Mouse (Mus musculus) intestine, embryonic 14.5 days (tissue): ENCODE data around the gene Dolk. TPM values are rescaled to one million over a fixed set of nuclear protein-coding genes. Genes with fewer than 3 reads are reported as not detected.

Source experiments
- ATAC-seq: fragments of 200-750 bp; cut with Nextera tagmentation; replicated peaks from 2 replicates; pipeline ENCODE4 v1.8.0; 2017; ENCODE audit warnings: low read depth, moderate number of reproducible peaks, moderate TSS enrichment, moderate library complexity; ENCODE audit not compliant: low FRiP score, low TSS enrichment
- DNase-seq: peaks from one replicate; pipeline ENCODE4 v3.0.0-alpha.2; 2018; ENCODE audit warnings: low spot score
- H3K27ac ChIP-seq: fragments of 300-500 bp; sonication (generic); 2 replicates; pipeline ENCODE4 v1.5.1; 2014; ENCODE audit warnings: low read depth, mild to moderate bottlenecking, control low read depth
- H3K27me3 ChIP-seq: fragments of 300-500 bp; sonication (generic); replicated peaks from 2 replicates; pipeline ENCODE4 v1.6.1; 2014; ENCODE audit warnings: low read length, control low read depth; ENCODE audit not compliant: control insufficient read depth, insufficient read depth
- H3K36me3 ChIP-seq: fragments of 300-500 bp; sonication (generic); 2 replicates; pipeline ENCODE4 v1.6.1; 2014; ENCODE audit warnings: low read length, control low read depth; ENCODE audit not compliant: control insufficient read depth, insufficient read depth
- H3K4me1 ChIP-seq: fragments of 300-500 bp; sonication (generic); replicated peaks from 2 replicates; pipeline ENCODE4 v1.6.1; 2014; ENCODE audit warnings: low read length, control low read depth, mixed read lengths; ENCODE audit not compliant: control insufficient read depth, insufficient read depth
- H3K4me2 ChIP-seq: fragments of 300-500 bp; sonication (generic); 2 replicates; pipeline ENCODE4 v1.6.1; 2014; ENCODE audit warnings: low read length
- H3K4me3 ChIP-seq: fragments of 300-500 bp; sonication (generic); 2 replicates; pipeline ENCODE4 v1.5.1; 2014; ENCODE audit warnings: low read depth, low read length, control low read depth, mixed read lengths
- H3K9ac ChIP-seq: fragments of 300-500 bp; sonication (generic); 2 replicates; pipeline ENCODE4 v1.6.1; 2014; ENCODE audit warnings: mild to moderate bottlenecking, low read length
- H3K9me3 ChIP-seq: fragments of 300-500 bp; sonication (generic); 2 replicates; pipeline ENCODE4 v1.6.1; 2016; ENCODE audit warnings: low read length, control low read depth; ENCODE audit not compliant: control insufficient read depth
- WGBS: fragments of 180-500 bp; shearing (Covaris S2); extraction: QIAGEN DNeasy Blood & Tissue Kit; methylation state at CpG from one replicate; pipeline ENCODE4 v1.1.7; 2014; 5-methylcytosine and 5-hydroxymethylcytosine counted together
- polyA plus RNA-seq: library from polyadenylated mRNA; unstranded; fragments of >200 nt; fragmentation: Nextera tagmentation; extraction: Ambion mirVana; gene quantifications from 2 replicates; pipeline ENCODE4 v1.2.1, GENCODE M21; 2014

The Dolk gene
- polyA plus RNA-seq, 1 experiment from 2014 or later = 31.9 TPM

DNA sequence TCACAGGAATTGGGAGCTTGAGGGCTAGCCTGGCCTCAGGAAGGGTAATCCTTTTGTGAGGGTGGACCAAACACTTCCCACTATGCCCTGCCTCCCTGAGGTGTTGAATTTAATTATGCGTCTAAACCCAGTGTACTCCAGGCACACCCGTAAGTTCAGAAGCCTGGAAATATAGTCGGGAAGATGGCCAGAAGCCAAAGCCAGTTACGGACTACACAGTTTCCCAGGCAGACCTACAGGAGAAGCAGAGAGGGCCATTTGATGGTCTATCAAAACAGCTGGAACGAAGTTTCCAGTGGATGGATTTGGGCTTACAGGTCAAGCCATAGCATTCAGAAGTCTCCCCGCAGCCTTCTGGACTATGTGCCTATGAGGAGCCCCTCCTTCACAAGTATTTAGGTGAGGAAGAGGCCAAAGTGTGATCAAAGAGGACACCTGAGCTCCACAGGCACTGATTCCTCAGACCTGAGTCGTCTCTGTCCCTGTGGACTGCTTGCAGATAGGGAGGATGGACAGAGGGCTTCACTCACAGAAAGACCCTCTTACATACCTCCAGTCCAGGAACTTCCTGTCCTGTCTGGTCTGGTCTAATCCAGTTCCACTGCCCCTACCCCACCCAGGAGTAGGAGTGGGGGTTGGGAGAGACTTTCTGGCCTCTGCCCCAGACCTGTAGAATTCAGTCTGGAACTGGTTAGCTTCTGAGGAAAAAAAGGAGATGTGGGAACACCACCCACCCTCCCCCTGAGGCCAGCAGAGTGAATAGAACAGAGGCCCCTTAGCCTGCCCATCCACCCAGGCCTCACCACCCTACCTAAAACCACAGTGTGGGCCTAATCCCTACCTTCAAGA, 21.2 kb downstream of the Dolk start:
- no peak overlapping the region for H3K4me2 ChIP-seq
- no peak for DNase-seq
- H3K9ac ChIP-seq = no peak overlapping the region
- 56% methylated on average over 7 of the region's 7 CpGs for WGBS
- H3K36me3 ChIP-seq = peaks cover 46% of the 10 kb centered on the region
- H3K9me3 ChIP-seq = no peaks in the 10 kb centered on the region
- ATAC-seq = no peak
- no peaks in the 10 kb centered on the region for H3K27me3 ChIP-seq
- H3K4me1 ChIP-seq = peaks cover 29% of the 10 kb centered on the region
- H3K4me3 ChIP-seq = no peak overlapping the region
- H3K27ac ChIP-seq = peak overlapping the region; percentile 79

DNA sequence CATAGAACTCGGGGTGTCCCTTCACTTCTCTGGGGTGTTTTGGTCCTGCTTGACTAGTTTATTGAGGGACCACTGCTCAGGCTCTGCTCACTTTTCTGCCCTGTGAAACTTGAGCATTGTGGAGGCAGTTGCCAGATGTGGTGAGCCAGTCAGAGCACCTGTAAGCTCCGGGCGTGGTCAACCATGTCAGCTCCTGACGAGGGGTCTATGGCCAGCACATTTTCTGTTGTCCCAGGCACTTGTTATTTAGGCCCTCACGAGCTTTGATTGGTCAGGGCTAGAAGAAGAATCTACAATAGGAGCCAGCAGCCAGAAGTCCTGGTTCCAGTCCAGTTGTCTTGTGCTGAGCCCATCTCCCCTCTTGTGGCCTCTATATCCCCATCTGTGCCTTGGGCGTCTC, 22.3 kb downstream of the Dolk start:
- no peak overlapping the region for H3K4me2 ChIP-seq
- H3K9me3 ChIP-seq = no peaks in the 10 kb centered on the region
- H3K4me1 ChIP-seq = peaks cover 29% of the 10 kb centered on the region
- WGBS = 84% methylated on average over 6 of the region's 6 CpGs
- ATAC-seq (no peak), DNase-seq (no peak)
- H3K9ac ChIP-seq = no peak overlapping the region
- H3K27ac ChIP-seq = no peak overlapping the region
- H3K27me3 ChIP-seq = no peaks in the 10 kb centered on the region
- H3K36me3 ChIP-seq = peaks cover 57% of the 10 kb centered on the region
- no peak overlapping the region for H3K4me3 ChIP-seq

DNA sequence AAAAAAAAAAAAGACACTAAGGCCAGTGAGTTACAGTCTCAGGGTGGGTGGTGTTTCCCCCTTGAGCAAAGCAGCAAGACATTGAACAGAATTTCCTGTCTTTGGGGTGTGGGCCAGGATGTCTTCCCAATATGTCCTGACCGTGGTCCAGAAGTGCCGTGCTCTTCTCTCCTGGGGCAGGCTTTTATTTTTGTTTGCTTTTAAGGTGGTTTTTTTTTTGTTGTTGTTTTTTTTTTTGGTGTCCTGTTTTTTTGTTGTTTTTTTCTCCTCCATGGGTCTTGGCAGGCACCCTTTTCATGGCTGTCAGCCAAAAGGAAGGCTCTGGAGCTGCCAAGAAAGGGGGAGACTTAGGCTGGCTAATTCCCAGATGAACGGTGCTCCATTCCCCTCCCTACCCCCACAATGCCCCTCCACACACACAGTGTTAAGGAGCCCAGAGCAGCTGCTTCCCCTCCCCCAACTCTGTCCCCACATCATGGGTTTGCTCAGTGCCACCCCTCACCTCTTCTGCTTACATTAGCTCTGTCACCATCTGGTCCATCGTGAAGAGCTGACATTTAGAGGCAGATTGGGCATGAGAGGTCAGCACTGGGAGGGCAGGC, 23.2 kb downstream of the Dolk start:
- H3K4me2 ChIP-seq = no peak overlapping the region
- ATAC-seq (no peak), DNase-seq (no peak)
- no peaks in the 10 kb centered on the region for H3K9me3 ChIP-seq
- H3K27ac ChIP-seq = no peak overlapping the region
- H3K27me3 ChIP-seq = no peaks in the 10 kb centered on the region
- peaks cover 29% of the 10 kb centered on the region for H3K4me1 ChIP-seq
- H3K4me3 ChIP-seq = no peak overlapping the region
- WGBS = 63% methylated on average over 4 of the region's 4 CpGs
- H3K36me3 ChIP-seq = peaks cover 65% of the 10 kb centered on the region
- H3K9ac ChIP-seq = no peak overlapping the region

DNA sequence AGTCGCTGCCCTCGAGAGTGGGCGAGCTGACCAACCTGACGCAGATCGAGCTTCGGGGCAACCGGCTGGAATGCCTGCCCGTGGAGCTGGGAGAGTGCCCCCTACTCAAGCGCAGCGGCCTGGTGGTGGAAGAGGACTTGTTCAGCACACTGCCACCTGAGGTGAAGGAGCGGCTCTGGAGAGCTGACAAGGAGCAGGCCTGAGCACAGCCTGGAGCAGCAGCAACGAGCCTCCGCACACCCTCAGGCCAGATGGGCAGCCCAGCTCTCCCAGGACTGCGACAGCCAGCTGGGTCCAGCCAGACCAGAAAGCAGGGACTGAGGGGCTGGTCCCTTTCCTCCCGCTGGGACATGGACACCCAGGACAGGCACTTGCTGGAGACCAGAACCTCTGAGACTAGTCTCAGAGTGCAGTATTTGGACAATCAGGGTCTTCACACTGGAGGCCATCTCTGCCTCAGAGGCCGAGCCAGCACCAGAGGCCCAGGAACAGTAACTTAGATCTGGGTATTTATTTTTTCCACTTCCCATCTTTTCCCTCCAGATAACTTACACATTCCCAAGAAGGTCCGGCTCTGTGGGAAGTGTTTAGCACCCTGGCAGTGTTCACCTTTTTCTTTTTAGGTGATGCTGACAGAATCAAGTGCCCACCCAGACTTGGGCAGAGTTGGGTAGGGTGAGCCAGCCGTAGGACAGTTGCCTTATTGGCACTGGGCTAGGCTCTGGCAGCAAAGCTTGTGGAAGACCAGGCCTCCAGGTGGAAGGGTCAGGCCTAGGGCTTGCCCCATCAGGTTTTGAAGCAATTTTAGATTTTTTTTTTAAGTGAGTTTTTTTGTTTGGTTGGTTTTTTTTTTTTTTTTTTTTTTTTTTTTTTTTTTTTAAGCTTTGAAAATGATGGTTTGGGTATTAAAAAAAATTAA, 24.0 kb downstream of the Dolk start:
- no peaks in the 10 kb centered on the region for H3K27me3 ChIP-seq
- DNase-seq (no peak), ATAC-seq (no peak)
- no peaks in the 10 kb centered on the region for H3K9me3 ChIP-seq
- peaks cover 27% of the 10 kb centered on the region for H3K4me1 ChIP-seq
- no peak overlapping the region for H3K27ac ChIP-seq
- no peak overlapping the region for H3K4me2 ChIP-seq
- 88% methylated on average over 18 of the region's 18 CpGs for WGBS
- H3K36me3 ChIP-seq = peaks cover 73% of the 10 kb centered on the region
- no peak overlapping the region for H3K4me3 ChIP-seq
- no peak overlapping the region for H3K9ac ChIP-seq

DNA sequence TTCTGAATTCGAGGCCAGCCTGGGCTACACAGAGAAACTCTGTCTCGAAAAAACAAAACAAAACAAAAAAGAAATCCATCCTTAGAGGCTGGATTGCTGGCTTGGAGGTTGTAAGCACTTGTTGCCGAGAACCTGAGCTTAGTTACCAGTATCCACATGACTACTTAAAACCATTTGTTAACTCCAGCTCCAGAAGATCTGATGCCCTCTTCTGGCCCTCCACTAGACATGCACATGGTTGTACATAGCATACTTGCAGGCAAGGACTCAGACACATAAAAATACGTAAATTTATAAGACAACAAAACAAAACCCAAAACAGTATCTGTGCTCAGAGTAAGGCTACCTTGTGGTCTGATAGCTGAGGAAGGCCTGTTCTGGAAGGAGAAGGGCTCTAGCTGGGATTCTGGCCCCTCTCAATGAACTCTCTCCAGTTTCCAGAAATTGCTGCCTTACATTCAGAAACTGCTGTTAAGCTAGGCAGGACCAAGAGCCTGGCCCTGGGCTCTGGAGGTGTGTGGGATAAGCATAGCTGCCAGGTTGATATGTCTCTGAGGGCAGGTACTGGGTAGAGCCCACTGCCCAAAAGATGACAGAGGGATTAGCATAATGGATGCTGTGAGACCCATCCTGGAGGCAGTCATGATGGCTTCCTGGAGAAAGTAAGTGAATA, 24.9 kb downstream of the Dolk start:
- Histone ChIP-seq H3K27me3 (no peaks in the 10 kb centered on the region), H3K9ac (no peak overlapping the region), H3K36me3 (peaks cover 83% of the 10 kb centered on the region), H3K9me3 (no peaks in the 10 kb centered on the region), H3K4me1 (peaks cover 17% of the 10 kb centered on the region), H3K27ac (no peak overlapping the region), H3K4me3 (no peak overlapping the region), H3K4me2 (no peak overlapping the region)
- ATAC-seq (no peak), DNase-seq (no peak)
- 88% methylated on average over 4 of the region's 4 CpGs for WGBS

DNA sequence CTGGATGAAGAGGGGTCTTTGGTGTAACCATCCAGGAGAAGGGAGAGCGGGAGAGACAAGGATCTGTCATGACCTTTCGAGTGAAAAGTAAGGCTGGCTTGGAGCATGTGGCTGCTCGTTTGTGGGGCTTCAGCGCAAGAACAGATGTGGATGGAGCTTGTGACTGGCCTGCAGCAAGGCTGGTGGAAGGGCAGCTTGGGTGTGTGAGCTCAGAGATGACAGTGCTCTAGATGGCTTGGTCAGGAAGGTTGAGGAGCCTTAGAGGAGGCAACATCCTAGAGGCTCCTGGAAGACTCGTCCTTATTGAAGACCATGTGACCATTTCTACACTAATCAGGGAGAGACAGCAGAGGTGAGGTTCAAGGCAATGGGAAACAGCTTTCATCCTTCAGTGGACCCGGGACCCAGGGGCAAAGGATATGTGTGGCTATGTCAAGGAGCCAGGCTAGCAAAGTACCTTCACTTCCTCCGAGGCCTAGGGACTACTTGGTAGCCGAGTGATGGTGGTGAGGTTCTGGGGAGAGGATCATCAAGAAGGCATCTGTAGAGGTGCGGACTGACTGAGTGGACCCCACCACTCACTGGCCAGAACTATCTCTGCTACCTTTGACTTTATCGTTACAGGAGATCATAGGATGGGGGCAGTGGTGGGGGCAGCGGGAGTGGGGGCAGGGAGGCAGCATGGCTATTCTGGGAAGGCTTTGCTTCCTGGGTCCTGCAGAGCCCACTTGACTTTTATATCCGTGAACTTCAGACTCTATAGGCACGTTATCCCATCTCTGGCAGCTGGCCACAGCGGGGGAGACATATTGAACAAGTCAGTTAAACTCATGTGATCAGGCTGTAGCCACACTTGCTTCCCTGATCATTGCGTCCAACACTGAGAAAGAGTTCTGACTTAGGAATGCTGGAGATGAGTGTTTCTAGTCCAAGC, 26.7 kb downstream of the Dolk start:
- 87% methylated on average over 15 of the region's 15 CpGs for WGBS
- H3K4me3 ChIP-seq = no peak overlapping the region
- no peaks in the 10 kb centered on the region for H3K27me3 ChIP-seq
- H3K27ac ChIP-seq = no peak overlapping the region
- DNase-seq = no peak
- H3K4me2 ChIP-seq = no peak overlapping the region
- no peak overlapping the region for H3K9ac ChIP-seq
- H3K4me1 ChIP-seq = no peaks in the 10 kb centered on the region
- H3K36me3 ChIP-seq = peaks cover 98% of the 10 kb centered on the region
- ATAC-seq = no peak
- no peaks in the 10 kb centered on the region for H3K9me3 ChIP-seq

DNA sequence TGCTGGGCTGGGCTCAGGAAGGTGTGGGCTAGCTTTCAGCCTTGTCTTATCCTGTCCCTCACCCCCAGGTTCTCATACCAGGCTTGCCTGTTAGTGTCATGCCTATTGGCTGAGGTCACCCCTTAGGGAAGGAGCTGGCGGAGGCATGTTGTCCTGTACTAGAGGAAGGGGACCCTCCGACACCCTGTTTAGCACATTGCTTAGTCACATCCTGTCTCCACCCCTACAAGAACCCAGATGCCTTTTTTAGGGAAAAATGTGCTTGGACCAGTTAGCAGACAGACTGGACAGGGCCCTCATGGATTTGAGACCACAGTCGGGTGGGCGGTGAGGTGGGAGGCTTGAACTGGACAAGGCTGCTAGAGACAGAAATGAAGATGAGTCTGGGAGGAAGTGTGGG, 27.5 kb downstream of the Dolk start:
- H3K4me1 ChIP-seq = no peaks in the 10 kb centered on the region
- ATAC-seq (no peak), DNase-seq (no peak)
- peaks cover 92% of the 10 kb centered on the region for H3K36me3 ChIP-seq
- H3K4me2 ChIP-seq = no peak overlapping the region
- no peak overlapping the region for H3K4me3 ChIP-seq
- no peaks in the 10 kb centered on the region for H3K9me3 ChIP-seq
- 62% methylated on average over 4 of the region's 4 CpGs for WGBS
- H3K27ac ChIP-seq = no peak overlapping the region
- no peak overlapping the region for H3K9ac ChIP-seq
- H3K27me3 ChIP-seq = no peaks in the 10 kb centered on the region
